Mouse (Mus musculus) intestine, postnatal 0 days (tissue): Measurements from ENCODE around the gene Dscam. TPM values are rescaled to one million over a fixed set of nuclear protein-coding genes. Genes with fewer than 3 reads are reported as not detected.
A peak's percentile ranks its signal among the peaks of the same experiment; 100 is the strongest.

Source experiments
- ATAC-seq: fragments of 200-750 bp; cut with Nextera tagmentation; 2 replicates; pipeline ENCODE4 v1.8.0; 2017; ENCODE audit warnings: mild to moderate bottlenecking, moderate TSS enrichment, moderate library complexity
- H3K27ac ChIP-seq: fragments of 300-500 bp; sonication (generic); 2 replicates; pipeline ENCODE4 v1.5.1; 2014; ENCODE audit warnings: mild to moderate bottlenecking, low read depth, low read length, moderate library complexity
- H3K27me3 ChIP-seq: fragments of 300-500 bp; sonication (generic); replicated peaks from 2 replicates; pipeline ENCODE4 v1.6.1; 2014; ENCODE audit warnings: low read length, mixed read lengths; ENCODE audit not compliant: control insufficient read depth, insufficient read depth
- H3K36me3 ChIP-seq: fragments of 300-500 bp; sonication (generic); 2 replicates; pipeline ENCODE4 v1.6.1; 2014; ENCODE audit warnings: mild to moderate bottlenecking, moderate library complexity; ENCODE audit not compliant: control insufficient read depth, insufficient read depth
- H3K4me1 ChIP-seq: fragments of 300-500 bp; sonication (generic); replicated peaks from 2 replicates; pipeline ENCODE4 v1.6.1; 2014; ENCODE audit warnings: antibody characterized with exemption, low read length, mixed read lengths; ENCODE audit not compliant: control insufficient read depth, insufficient read depth
- H3K4me2 ChIP-seq: fragments of 300-500 bp; sonication (generic); replicated peaks from 2 replicates; pipeline ENCODE4 v1.6.1; 2014; ENCODE audit warnings: low read depth, mild to moderate bottlenecking, moderate library complexity
- H3K4me3 ChIP-seq: fragments of 300-500 bp; sonication (generic); 2 replicates; pipeline ENCODE4 v1.5.1; 2014; ENCODE audit warnings: low read depth, low read length
- H3K9ac ChIP-seq: fragments of 300-500 bp; sonication (generic); 2 replicates; pipeline ENCODE4 v1.6.1; 2014; ENCODE audit warnings: mild to moderate bottlenecking, low read depth, low read length
- H3K9me3 ChIP-seq: fragments of 300-500 bp; sonication (generic); 2 replicates; pipeline ENCODE4 v1.6.1; 2016; ENCODE audit warnings: mixed run types; ENCODE audit not compliant: control insufficient read depth
- CTCF ChIP-seq: sonication (generic); IDR thresholded peaks from 2 replicates; pipeline ENCODE4 v1.5.1; 2016; ENCODE audit warnings: low read depth, mild to moderate bottlenecking, control low read depth, antibody characterized with exemption, moderate library complexity
- WGBS: fragments of 180-500 bp; shearing (Covaris S2); extraction: QIAGEN DNeasy Blood & Tissue Kit; methylation state at CpG from one replicate; pipeline ENCODE4 v1.1.7; 2014; 5-methylcytosine and 5-hydroxymethylcytosine counted together
- polyA plus RNA-seq: library from polyadenylated mRNA; unstranded; fragments of >200 nt; fragmentation: Nextera tagmentation; extraction: Ambion mirVana; gene quantifications from 2 replicates; pipeline ENCODE4 v1.2.1, GENCODE M21; 2015

The Dscam gene
- polyA plus RNA-seq = 0.21 and 0.25 TPM in 2 replicates

- Histone ChIP-seq H3K27me3 (peaks cover 46% of the 10 kb centered on the region), H3K4me1 (no peaks in the 10 kb centered on the region), H3K9me3 (no peaks in the 10 kb centered on the region), H3K4me2 (peak within 1 kb of the TSS; percentile 68), H3K4me3 (peak within 1 kb of the TSS; percentile 31), H3K36me3 (no peaks in the 10 kb centered on the region), H3K9ac (no peak within 1 kb of the TSS), H3K27ac (no peak within 1 kb of the TSS)
- no peak for ATAC-seq
- no peak for TF ChIP-seq CTCF
- under 1% methylated on average over 56 of the region's 60 CpGs for WGBS
Observed at GRCm38 (mm10) chr16:97170513-97171081, at the start of gene Dscam. Dscam (minus strand) TSS chr16:97170752.

- ATAC-seq = no peak
- 76% methylated on average over 2 of the region's 2 CpGs for WGBS
- TF ChIP-seq CTCF = no peak
- Histone ChIP-seq H3K4me3 (no peak overlapping the region), H3K4me1 (no peaks in the 10 kb centered on the region), H3K27me3 (no peaks in the 10 kb centered on the region), H3K9ac (no peak overlapping the region), H3K36me3 (no peaks in the 10 kb centered on the region), H3K27ac (no peak overlapping the region), H3K4me2 (no peak overlapping the region), H3K9me3 (no peaks in the 10 kb centered on the region)
Observed at GRCm38 (mm10) chr16:97219381-97219780, 48.8 kb upstream of the Dscam start.

- H3K9me3 ChIP-seq = no peaks in the 10 kb centered on the region
- H3K4me2 ChIP-seq = no peak overlapping the region
- no peak for ATAC-seq
- H3K27ac ChIP-seq = no peak overlapping the region
- H3K4me1 ChIP-seq = no peaks in the 10 kb centered on the region
- no peak overlapping the region for H3K4me3 ChIP-seq
- no peaks in the 10 kb centered on the region for H3K36me3 ChIP-seq
- no peaks in the 10 kb centered on the region for H3K27me3 ChIP-seq
- WGBS = 65% methylated on average over 5 of the region's 5 CpGs
- TF ChIP-seq CTCF = no peak
- H3K9ac ChIP-seq = no peak overlapping the region
Observed at GRCm38 (mm10) chr16:97209997-97210396, 39.4 kb upstream of the Dscam start.

- Histone ChIP-seq H3K27me3 (no peaks in the 10 kb centered on the region), H3K27ac (no peak overlapping the region), H3K4me2 (no peak overlapping the region), H3K9ac (no peak overlapping the region), H3K9me3 (no peaks in the 10 kb centered on the region), H3K36me3 (no peaks in the 10 kb centered on the region), H3K4me1 (no peaks in the 10 kb centered on the region), H3K4me3 (no peak overlapping the region)
- 76% methylated on average over 2 of the region's 2 CpGs for WGBS
- no peak for ATAC-seq
- no peak for TF ChIP-seq CTCF
Observed at GRCm38 (mm10) chr16:97208276-97208675, 37.7 kb upstream of the Dscam start.

- Histone ChIP-seq H3K27ac (no peak overlapping the region), H3K9ac (no peak overlapping the region), H3K9me3 (no peaks in the 10 kb centered on the region), H3K4me3 (no peak overlapping the region), H3K36me3 (no peaks in the 10 kb centered on the region), H3K4me1 (no peaks in the 10 kb centered on the region), H3K27me3 (no peaks in the 10 kb centered on the region), H3K4me2 (no peak overlapping the region)
- no peak for TF ChIP-seq CTCF
- 67% methylated on average over 2 of the region's 2 CpGs for WGBS
- no peak for ATAC-seq
Observed at GRCm38 (mm10) chr16:97204090-97204489, 33.5 kb upstream of the Dscam start.

- Histone ChIP-seq H3K4me3 (no peak overlapping the region), H3K27ac (no peak overlapping the region), H3K27me3 (no peaks in the 10 kb centered on the region), H3K36me3 (no peaks in the 10 kb centered on the region), H3K9me3 (no peaks in the 10 kb centered on the region), H3K9ac (no peak overlapping the region), H3K4me2 (no peak overlapping the region), H3K4me1 (no peaks in the 10 kb centered on the region)
- ATAC-seq = no peak
- 80% methylated on average over 2 of the region's 2 CpGs for WGBS
- no peak for TF ChIP-seq CTCF
Observed at GRCm38 (mm10) chr16:97203554-97203953, 33.0 kb upstream of the Dscam start.

GRCm38 (mm10) chr16:97194630-97195029 lies 24.1 kb upstream of the Dscam start:
- TF ChIP-seq CTCF = no peak
- no peak overlapping the region for H3K4me3 ChIP-seq
- no peak overlapping the region for H3K27ac ChIP-seq
- no peaks in the 10 kb centered on the region for H3K4me1 ChIP-seq
- no peaks in the 10 kb centered on the region for H3K27me3 ChIP-seq
- H3K36me3 ChIP-seq = no peaks in the 10 kb centered on the region
- ATAC-seq = no peak
- H3K9me3 ChIP-seq = no peaks in the 10 kb centered on the region
- no peak overlapping the region for H3K9ac ChIP-seq
- H3K4me2 ChIP-seq = no peak overlapping the region
- WGBS = 79% methylated on average over 2 of the region's 2 CpGs
